Mouse (Mus musculus) hindbrain, embryonic 16.5 days (tissue): ENCODE measurements around the gene 1700020D05Rik. TPM values are rescaled to one million over a fixed set of nuclear protein-coding genes. Genes with fewer than 3 reads are reported as not detected.
A peak's percentile ranks its signal among the peaks of the same experiment; 100 is the strongest.
"Not testable (repeated sequence)": the region's sequence is repeated elsewhere in the genome, so short reads cannot be mapped to it uniquely, and the experiment has no call there.

Source experiments
- ATAC-seq: fragments of 200-750 bp; cut with Nextera tagmentation; 2 replicates; pipeline ENCODE4 v1.8.0; 2017; ENCODE audit warnings: moderate TSS enrichment, moderate library complexity
- H3K27ac ChIP-seq: fragments of 300-500 bp; sonication (generic); 2 replicates; pipeline ENCODE4 v1.5.1; 2014; ENCODE audit warnings: low read depth, mild to moderate bottlenecking, control low read depth, low read length, moderate library complexity
- H3K27me3 ChIP-seq: fragments of 300-500 bp; sonication (generic); replicated peaks from 2 replicates; pipeline ENCODE4 v1.6.1; 2014; ENCODE audit warnings: low read length; ENCODE audit not compliant: control insufficient read depth, insufficient read depth
- H3K36me3 ChIP-seq: fragments of 300-500 bp; sonication (generic); 2 replicates; pipeline ENCODE4 v1.6.1; 2014; ENCODE audit warnings: mild to moderate bottlenecking, low read length, moderate library complexity, mixed read lengths; ENCODE audit not compliant: control insufficient read depth, insufficient read depth
- H3K4me1 ChIP-seq: fragments of 300-500 bp; sonication (generic); 2 replicates; pipeline ENCODE4 v1.6.1; 2014; ENCODE audit warnings: low read depth, low read length; ENCODE audit not compliant: control insufficient read depth, insufficient read depth
- H3K4me2 ChIP-seq: fragments of 300-500 bp; sonication (generic); 2 replicates; pipeline ENCODE4 v1.6.1; 2014; ENCODE audit warnings: mild to moderate bottlenecking, low read length, control low read depth, moderate library complexity
- H3K4me3 ChIP-seq: fragments of 300-500 bp; sonication (generic); 2 replicates; pipeline ENCODE4 v1.5.1; 2014; ENCODE audit warnings: mild to moderate bottlenecking, low read length, control low read depth, moderate library complexity
- H3K9ac ChIP-seq: fragments of 300-500 bp; sonication (generic); 2 replicates; pipeline ENCODE4 v1.6.1; 2014; ENCODE audit warnings: low read depth, mild to moderate bottlenecking, control low read depth, low read length, moderate library complexity
- H3K9me3 ChIP-seq: fragments of 300-500 bp; sonication (generic); 2 replicates; pipeline ENCODE4 v1.6.1; 2014; ENCODE audit warnings: mild to moderate bottlenecking, low read length, moderate library complexity; ENCODE audit not compliant: control insufficient read depth
- WGBS: fragments of 180-500 bp; shearing (Covaris S2); extraction: QIAGEN DNeasy Blood & Tissue Kit; methylation state at CpG from one replicate; pipeline ENCODE4 v1.1.7; 2014; 5-methylcytosine and 5-hydroxymethylcytosine counted together
- polyA plus RNA-seq: library from polyadenylated mRNA; unstranded; fragments of >200 nt; fragmentation: Nextera tagmentation; extraction: Ambion mirVana; gene quantifications from 2 replicates; pipeline ENCODE4 v1.2.1, GENCODE M21; 2015

The 1700020D05Rik gene
- polyA plus RNA-seq, 1 experiment from 2014 or later: 0.15 TPM

DNA sequence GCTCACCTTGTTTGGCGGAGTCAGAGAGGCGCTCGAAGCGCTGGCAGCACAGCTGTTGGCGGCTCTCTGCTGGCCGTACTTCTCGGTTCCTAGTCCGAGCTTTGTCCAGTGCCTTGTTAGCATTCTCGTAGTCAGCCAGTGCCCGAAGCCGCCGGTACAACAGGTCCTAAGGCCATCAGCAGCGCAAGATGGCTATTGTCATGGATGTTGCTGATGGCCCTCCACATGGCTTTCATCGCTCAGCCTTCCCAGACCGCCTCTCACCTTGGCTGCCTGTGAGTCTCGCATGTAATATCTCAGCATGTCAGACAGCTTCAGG, 7.6 kb downstream of the 1700020D05Rik start:
- Histone ChIP-seq H3K9ac (no peak overlapping the region), H3K9me3 (no peaks in the 10 kb centered on the region), H3K4me2 (no peak overlapping the region), H3K27ac (no peak overlapping the region), H3K4me3 (no peak overlapping the region), H3K36me3 (peaks cover 31% of the 10 kb centered on the region), H3K27me3 (no peaks in the 10 kb centered on the region), H3K4me1 (peaks cover 16% of the 10 kb centered on the region)
- 88% methylated on average over 16 of the region's 16 CpGs for WGBS
- ATAC-seq: no peak

GRCm38 (mm10) chr19:5495353-5496051, 8.1 kb downstream of the 1700020D05Rik start:
- Histone ChIP-seq H3K4me2 (no peak overlapping the region), H3K27ac (no peak overlapping the region), H3K4me1 (peaks cover 16% of the 10 kb centered on the region), H3K27me3 (no peaks in the 10 kb centered on the region), H3K9ac (no peak overlapping the region), H3K4me3 (no peak overlapping the region), H3K9me3 (no peaks in the 10 kb centered on the region), H3K36me3 (peaks cover 31% of the 10 kb centered on the region)
- no peak for ATAC-seq
- WGBS: 85% methylated on average over 12 of the region's 12 CpGs

DNA sequence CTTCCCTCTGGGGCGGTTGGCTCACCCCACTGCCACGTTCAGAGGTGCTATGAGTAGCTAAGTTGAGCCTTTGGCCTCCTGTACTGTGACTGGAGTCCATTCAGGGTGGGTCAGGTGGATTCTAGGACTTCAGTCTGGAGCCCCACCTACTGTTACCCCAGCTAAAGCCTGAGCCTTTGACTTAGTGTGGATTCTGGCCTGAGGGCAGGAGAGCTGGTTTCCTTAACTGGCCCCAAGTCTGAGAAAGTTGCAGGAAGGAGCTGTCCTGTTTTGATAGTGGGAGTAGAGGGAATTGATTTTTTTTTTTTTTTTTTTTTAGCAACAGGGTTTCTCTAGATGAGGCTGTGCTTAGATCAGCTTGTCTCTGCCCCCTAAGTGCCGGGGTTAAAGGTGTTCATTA, 9.3 kb downstream of the 1700020D05Rik start:
- Histone ChIP-seq H3K9ac (no peak overlapping the region), H3K27me3 (no peaks in the 10 kb centered on the region), H3K9me3 (no peaks in the 10 kb centered on the region), H3K36me3 (peaks cover 31% of the 10 kb centered on the region), H3K4me3 (no peak overlapping the region), H3K4me2 (no peak overlapping the region), H3K4me1 (peaks cover 19% of the 10 kb centered on the region), H3K27ac (no peak overlapping the region)
- WGBS: 87% methylated on average over 3 of the region's 3 CpGs
- no peak for ATAC-seq

- H3K27me3 ChIP-seq, H3K4me2 ChIP-seq, H3K9ac ChIP-seq, ATAC-seq, H3K4me3 ChIP-seq, H3K9me3 ChIP-seq, H3K27ac ChIP-seq: not testable (repeated sequence)
- H3K36me3 ChIP-seq: peaks cover 31% of the 10 kb centered on the region
- WGBS: 53% methylated on average over 9 of the region's 9 CpGs
- H3K4me1 ChIP-seq: peaks cover 21% of the 10 kb centered on the region
Measured at GRCm38 (mm10) chr19:5493301-5493721, 10.3 kb downstream of the 1700020D05Rik start.

GRCm38 (mm10) chr19:5492641-5493040, 10.9 kb downstream of the 1700020D05Rik start:
- 90% methylated on average over 4 of the region's 4 CpGs for WGBS
- no peak for ATAC-seq
- H3K9ac ChIP-seq: no peak overlapping the region
- no peaks in the 10 kb centered on the region for H3K27me3 ChIP-seq
- H3K36me3 ChIP-seq: peaks cover 27% of the 10 kb centered on the region
- no peak overlapping the region; the same call in 1 of the 2 replicates for H3K4me2 ChIP-seq
- H3K4me3 ChIP-seq: no peak overlapping the region
- H3K4me1 ChIP-seq: peaks cover 22% of the 10 kb centered on the region
- no peak overlapping the region for H3K27ac ChIP-seq
- H3K9me3 ChIP-seq: no peaks in the 10 kb centered on the region

DNA sequence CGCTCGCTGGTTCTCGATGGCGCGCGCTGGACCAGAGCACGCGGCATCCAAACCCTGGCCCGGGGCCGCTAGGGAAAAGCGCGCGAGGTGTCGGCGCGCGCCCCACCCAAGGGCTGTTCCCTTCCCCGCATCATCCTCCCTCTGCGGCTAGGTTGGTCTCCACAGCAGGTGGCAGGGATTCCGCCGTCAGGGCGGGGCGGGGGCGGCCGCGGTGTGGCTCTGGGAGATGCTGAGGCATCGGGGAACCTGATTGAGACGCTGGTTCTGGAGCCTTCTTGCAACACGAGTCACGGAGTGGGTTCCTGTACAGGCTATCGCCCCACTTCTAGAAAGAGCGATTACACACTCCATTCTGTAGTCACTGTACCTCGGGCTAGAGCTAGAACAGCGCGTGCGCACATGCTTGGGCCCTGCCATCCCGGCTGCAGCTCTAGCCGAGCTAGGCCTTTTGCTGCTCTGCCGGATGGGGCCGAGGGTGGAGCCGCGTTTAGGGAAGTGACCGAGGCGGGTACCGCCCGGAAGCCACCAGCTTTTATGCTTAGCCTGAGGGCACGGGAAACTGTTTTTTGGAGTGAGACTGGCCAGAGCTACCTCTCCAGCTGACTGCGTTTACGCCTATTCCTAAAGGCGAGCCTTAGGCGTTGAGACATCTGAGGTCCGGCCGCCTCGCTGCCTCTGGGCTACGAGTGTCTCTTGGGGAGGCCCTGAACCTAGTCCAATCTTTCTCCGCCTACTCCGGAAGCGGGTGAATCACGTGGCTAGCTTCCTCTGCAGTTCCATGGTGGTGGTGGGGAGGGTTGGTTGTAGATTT, 12.5 kb downstream of the 1700020D05Rik start:
- no peaks in the 10 kb centered on the region for H3K9me3 ChIP-seq
- peak overlapping the region; percentile 96 for H3K9ac ChIP-seq
- no peaks in the 10 kb centered on the region for H3K27me3 ChIP-seq
- WGBS: under 1% methylated on average over 57 of the region's 59 CpGs
- H3K4me2 ChIP-seq: peak overlapping the region; percentile 92
- peaks cover 31% of the 10 kb centered on the region for H3K4me1 ChIP-seq
- H3K4me3 ChIP-seq: peak overlapping the region; percentile 99
- peak overlapping the region; percentile 99 for H3K27ac ChIP-seq
- peaks cover 27% of the 10 kb centered on the region for H3K36me3 ChIP-seq
- peak; percentile 39 for ATAC-seq

GRCm38 (mm10) chr19:5490313-5490897, 13.2 kb downstream of the 1700020D05Rik start, which contains the start of gene Cfl1:
TSS of gene Cfl1 (plus strand) at chr19:5490455.
- H3K36me3 ChIP-seq: peaks cover 27% of the 10 kb centered on the region
- WGBS: under 1% methylated on average over 62 of the region's 62 CpGs
- peaks cover 31% of the 10 kb centered on the region for H3K4me1 ChIP-seq

DNA sequence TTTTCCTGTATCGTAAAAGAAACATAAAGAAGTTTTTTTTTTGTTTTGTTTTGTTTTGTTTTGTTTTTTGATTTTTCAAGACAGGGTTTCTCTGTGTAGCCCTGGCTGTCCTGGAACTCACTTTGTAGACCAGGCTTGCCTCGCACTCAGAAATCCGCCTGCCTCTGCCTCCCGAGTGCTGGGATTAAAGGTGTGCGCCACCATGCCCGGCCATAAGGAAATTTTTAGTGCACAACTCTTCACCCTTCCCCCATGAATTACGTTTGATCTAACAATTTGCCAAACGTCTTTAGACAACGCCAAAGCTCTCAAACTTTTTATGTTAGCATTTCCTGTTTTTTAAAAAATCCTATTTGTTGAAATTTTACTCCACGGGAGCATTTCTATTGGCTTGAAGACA, 13.9 kb downstream of the 1700020D05Rik start:
- not testable (repeated sequence) for H3K9ac ChIP-seq, ATAC-seq, H3K27me3 ChIP-seq, H3K9me3 ChIP-seq
- Histone ChIP-seq H3K27ac (peak overlapping the region; percentile 99), H3K36me3 (peaks cover 28% of the 10 kb centered on the region), H3K4me1 (peaks cover 31% of the 10 kb centered on the region), H3K4me3 (peak overlapping the region; percentile 99), H3K4me2 (peak overlapping the region; percentile 51)
- 49% methylated on average over 10 of the region's 10 CpGs for WGBS

More at GRCm38 (mm10) chr19:5490313-5490897, 13.2 kb downstream of the 1700020D05Rik start, which contains the start of gene Cfl1:
- Histone ChIP-seq H3K4me2 (peak within 1 kb of the TSS; percentile 92), H3K9me3 (no peaks in the 10 kb centered on the region), H3K27ac (peak within 1 kb of the TSS; percentile 99), H3K4me3 (peak within 1 kb of the TSS; percentile 99), H3K27me3 (no peaks in the 10 kb centered on the region), H3K9ac (peak within 1 kb of the TSS; percentile 96)
- ATAC-seq: peak; percentile 78
